Mouse (Mus musculus): ENCODE measurements around the gene Tceanc2.

Tceanc2 gene

GRCm38 (mm10) chr4:107179561-107179960 is 645 bp upstream of the Tceanc2 start:
- no peak for DNase-seq (ENCODE audit: low spot score in 2 of 2)

GRCm38 (mm10) chr4:107178182-107178829 is 610 bp downstream of the Tceanc2 start, which contains the start of gene Tmem59:
Tmem59 (plus strand) TSS chr4:107178399.
- DNase-seq (ENCODE audit: low spot score in 2 of 2), result peak; percentile 95 to 98

GRCm38 (mm10) chr4:107177506-107177905 is 1.4 kb downstream of the Tceanc2 start:
- DNase-seq (ENCODE audit: low spot score in 2 of 2), result no peak

GRCm38 (mm10) chr4:107167798-107168197 is 11.1 kb downstream of the Tceanc2 start:
- DNase-seq (ENCODE audit: low spot score in 2 of 2), result no peak

- no peak for DNase-seq (ENCODE audit: low spot score in 2 of 2)
Observed at GRCm38 (mm10) chr4:107166700-107167099, 12.2 kb downstream of the Tceanc2 start.

- DNase-seq (ENCODE audit: low spot score in 2 of 2), result peak; percentile 12 to 52
Observed at GRCm38 (mm10) chr4:107163756-107164587, 14.9 kb downstream of the Tceanc2 start.

- no peak for DNase-seq (ENCODE audit: low spot score in 2 of 2)
Observed at GRCm38 (mm10) chr4:107163341-107163740, 15.6 kb downstream of the Tceanc2 start.

DNA sequence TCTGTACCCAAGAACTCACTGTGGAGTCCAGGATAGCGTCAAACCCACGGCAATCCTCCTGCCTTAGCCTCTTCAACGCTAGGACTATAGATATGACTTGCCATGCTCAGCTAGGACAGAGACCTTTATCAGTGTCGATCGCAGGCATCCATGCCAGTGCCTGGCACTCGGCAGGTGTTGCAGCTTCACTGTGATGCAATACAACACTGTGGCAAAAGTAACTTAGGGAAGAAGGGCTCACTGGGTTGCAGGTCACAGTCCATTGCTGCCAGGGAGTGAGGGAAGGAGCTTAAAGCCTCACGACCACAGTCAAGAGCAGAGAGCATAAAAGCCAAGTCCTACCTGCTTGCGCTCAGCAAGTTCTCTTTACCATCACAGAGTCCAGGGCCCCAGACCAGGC is 18.7 kb downstream of the Tceanc2 start:
- DNase-seq (ENCODE audit: low spot score in 2 of 2), result no peak

DNA sequence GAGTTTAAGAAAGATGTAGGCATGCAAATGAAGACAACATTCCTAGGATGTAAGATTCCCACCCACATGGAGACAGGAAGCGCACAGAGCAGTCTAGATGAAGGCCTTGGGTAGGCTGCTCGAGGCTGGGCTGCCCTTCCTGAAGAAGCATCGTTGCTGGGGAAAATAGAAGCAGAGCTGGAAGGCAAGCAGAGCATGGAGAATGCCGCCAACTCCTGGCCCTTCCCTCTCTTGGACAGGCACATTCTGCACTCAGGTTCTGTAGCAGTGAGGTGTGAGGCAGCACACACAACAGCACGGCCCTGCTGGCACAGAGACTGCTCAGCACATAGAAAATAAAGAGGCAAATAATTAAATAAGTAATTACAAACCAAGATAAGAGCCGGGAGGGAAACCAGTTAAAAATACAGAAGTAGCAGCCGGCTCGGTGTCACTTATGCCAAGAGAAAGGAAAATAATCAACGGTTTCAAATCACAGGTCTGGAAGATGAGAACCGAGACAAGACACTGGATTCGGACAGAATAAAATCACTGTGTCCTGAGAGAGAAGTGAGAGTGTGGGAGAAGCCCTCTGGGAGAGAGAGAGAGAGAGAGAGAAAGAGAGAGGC is 19.6 kb downstream of the Tceanc2 start:
- DNase-seq (ENCODE audit: low spot score in 2 of 2), result no peak

DNA sequence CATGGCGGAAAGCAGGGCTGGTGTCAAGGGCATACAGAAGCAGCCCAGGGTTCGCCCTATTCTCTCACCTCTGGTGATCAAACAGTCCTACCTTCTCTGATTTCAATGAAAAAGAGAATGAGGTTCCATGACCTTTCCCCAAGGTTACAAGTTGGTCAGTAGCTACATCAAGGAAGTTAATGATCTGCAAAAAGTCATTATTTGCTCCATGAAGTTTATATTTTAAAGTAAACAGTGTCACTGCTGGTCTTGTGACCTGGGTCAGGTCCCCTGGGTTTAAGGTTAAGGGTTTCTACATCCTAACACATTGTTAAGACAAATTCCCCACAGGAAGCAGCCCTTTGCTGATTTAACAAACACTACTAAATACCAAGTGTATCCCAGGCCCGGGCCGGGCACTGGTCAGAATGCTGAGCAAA is 21.9 kb downstream of the Tceanc2 start:
- DNase-seq (ENCODE audit: low spot score in 2 of 2), result no peak

DNA sequence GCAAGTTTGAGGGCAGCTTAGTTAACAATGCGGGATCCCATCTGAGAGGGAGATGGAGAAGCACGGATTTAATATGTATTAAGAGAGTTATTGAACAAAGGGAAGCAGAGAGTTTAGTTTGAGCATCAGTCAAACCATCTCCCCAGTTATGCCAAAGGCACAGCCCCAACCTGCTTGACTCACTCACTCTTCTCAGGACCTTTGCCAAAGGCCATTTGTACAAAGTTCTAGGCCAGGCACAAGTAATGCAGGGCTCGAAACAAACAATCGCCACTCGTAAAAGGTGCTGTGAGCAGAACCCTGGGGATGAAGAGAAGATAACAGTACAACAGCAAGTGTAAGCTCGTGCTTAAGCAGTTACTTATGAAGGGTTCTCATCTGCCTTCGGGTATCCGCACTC is 26.3 kb downstream of the Tceanc2 start:
- DNase-seq (ENCODE audit: low spot score in 2 of 2), result no peak

DNA sequence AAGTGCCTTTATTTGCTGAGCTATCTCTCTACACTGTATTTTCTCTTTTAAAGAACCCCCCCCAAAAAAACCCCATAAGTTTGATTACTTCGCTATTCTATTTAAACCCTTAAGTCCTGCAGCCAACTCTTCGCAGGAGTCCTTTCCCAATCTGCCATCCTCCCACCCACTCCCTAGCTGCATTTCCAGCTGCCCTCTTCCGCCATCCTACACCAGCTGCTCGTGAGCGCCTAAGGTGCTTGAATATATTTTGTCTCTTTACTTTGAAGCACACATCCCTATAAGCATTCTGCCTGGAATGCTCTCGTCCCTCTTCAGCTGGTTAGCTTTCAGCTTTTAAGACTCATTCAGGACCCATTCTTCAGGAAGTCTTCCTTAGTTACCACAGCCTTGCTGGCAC is 27.9 kb downstream of the Tceanc2 start:
- no peak for DNase-seq (ENCODE audit: low spot score in 2 of 2)

- no peak for DNase-seq (ENCODE audit: low spot score in 2 of 2)
Observed at GRCm38 (mm10) chr4:107143511-107143910, 35.4 kb downstream of the Tceanc2 start.

GRCm38 (mm10) chr4:107139836-107140631 is 38.9 kb downstream of the Tceanc2 start:
- DNase-seq (ENCODE audit: low spot score in 2 of 2), result no peak

DNA sequence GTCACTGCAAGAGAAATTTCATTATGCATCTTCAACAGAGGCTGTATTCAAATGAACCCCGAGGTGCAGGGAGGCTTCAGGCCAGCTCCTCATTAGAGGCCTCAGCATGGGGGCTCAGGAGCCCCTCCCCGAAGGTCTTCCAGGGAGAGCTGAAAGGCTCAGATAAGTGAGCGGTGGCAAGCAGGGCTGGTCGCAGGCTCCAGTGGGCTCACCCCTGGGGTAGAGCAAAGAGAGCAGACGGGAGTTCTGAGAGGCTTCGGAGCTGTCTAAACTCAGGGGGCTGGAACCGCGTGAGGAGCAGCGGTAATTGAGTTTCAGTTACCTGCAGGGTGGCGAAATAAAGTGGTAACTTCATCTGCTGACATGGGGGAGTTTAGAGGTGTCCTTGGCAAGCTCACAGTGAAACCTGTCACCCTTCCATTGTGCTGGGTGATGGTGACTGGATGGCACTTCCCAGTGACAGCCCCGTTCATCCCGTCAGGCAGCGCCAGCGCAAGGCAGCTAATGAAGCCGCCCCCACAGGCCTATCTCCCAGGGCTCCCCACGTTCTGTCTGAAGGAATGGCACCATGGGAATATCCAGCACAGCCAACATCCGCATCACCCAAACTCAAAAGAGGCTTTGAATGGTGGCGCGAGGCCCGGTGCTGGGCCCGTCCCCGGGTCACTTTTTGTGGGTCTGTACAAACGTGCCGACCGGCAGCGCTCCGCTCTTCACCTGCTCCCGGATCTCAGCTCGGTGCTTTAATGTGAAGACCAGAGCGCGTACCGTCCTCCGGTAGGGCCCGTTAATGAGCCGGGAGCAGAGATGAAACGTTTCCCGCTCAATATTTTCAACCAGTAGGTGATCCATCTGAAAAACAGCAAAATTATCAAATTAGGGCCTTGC is 39.7 kb downstream of the Tceanc2 start:
- DNase-seq (ENCODE audit: low spot score in 2 of 2), result no peak

DNA sequence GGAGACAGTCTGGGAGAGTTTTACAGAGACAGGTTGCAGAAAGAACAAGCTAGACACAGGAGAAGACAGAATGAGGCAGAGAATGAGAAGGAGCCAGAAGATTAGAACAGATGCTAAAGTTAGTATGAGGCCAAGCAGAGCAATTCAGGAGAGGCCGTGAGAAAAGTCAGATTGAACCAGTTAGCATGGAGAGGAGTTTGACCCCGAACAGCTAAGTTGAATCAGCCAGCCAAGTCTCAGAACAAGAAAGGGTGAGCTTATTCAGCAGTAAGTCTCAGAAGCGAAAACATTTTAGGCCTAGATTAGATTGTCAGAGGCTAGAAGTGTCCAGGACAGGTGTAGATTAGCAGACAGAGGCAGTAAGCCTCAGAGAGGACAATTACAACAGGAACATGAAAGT is 42.4 kb downstream of the Tceanc2 start:
- DNase-seq (ENCODE audit: low spot score in 2 of 2), result no peak

- no peak for DNase-seq (ENCODE audit: low spot score in 2 of 2)
Observed at GRCm38 (mm10) chr4:107135663-107136062, 43.3 kb downstream of the Tceanc2 start.

DNA sequence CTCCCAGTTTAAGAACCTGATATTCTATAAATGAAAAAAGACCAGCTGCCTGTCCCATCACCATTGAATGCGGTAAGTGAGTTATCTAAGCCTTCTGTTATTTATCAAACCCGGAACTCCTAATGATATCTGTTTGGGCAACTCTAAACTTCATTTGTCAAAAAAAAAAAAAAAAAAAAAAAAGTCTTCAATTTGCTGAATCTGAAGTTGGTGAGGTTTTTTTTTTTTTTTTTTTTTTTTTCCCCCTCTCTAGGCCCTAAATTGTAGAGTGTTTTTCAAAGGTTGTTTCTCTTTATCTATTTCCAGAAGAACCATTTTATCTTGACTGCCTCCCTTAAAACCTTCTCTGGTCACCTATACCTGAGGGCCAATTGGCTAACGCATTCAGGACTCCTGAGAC is 44.0 kb downstream of the Tceanc2 start:
- DNase-seq (ENCODE audit: low spot score in 2 of 2), result no peak

- DNase-seq (ENCODE audit: low spot score in 2 of 2), result no peak
Observed at GRCm38 (mm10) chr4:107130534-107130933, 48.4 kb downstream of the Tceanc2 start.

- DNase-seq (ENCODE audit: low spot score in 2 of 2), result no peak
Observed at GRCm38 (mm10) chr4:107129373-107129772, 49.5 kb downstream of the Tceanc2 start.

Measured in urinary bladder, adult 18-20 months (tissue).